Mouse (Mus musculus) MEL-GATA-1-ER (cell line): ENCODE results near the gene Mtor.
A peak's percentile ranks its signal among the peaks of the same experiment; 100 is the strongest.

Experiments
- DNase-seq: peaks from one replicate; pipeline ENCODE4 v3.0.0-alpha.2; 2012; ENCODE audit warnings: low read depth; ENCODE audit errors: extremely low read depth

Gene Mtor

GRCm38 (mm10) chr4:148484511-148484910, 36.1 kb downstream of the Mtor start:
- no peak for DNase-seq

GRCm38 (mm10) chr4:148487841-148488240, 39.4 kb downstream of the Mtor start:
- DNase-seq = no peak

- DNase-seq = no peak
These were observed 42.1 kb downstream of the Mtor start for GRCm38 (mm10) chr4:148490502-148490901.

GRCm38 (mm10) chr4:148491448-148491847, 43.0 kb downstream of the Mtor start:
- DNase-seq = no peak

- no peak for DNase-seq
These were observed 46.7 kb downstream of the Mtor start for GRCm38 (mm10) chr4:148495160-148495559.

- no peak for DNase-seq
These were observed 47.7 kb downstream of the Mtor start for GRCm38 (mm10) chr4:148495874-148496689.

GRCm38 (mm10) chr4:148500410-148500867, 52.0 kb downstream of the Mtor start, which contains the start of gene Angptl7:
Gene Angptl7, minus strand, starts transcription at chr4:148500460.
- DNase-seq = no peak

- no peak for DNase-seq
These were observed 56.1 kb downstream of the Mtor start for GRCm38 (mm10) chr4:148504497-148504959.

- DNase-seq = no peak
These were observed 59.2 kb downstream of the Mtor start for GRCm38 (mm10) chr4:148507585-148507984.

GRCm38 (mm10) chr4:148508084-148508849, 59.9 kb downstream of the Mtor start:
- DNase-seq = no peak

- no peak for DNase-seq
These were observed 61.2 kb downstream of the Mtor start for GRCm38 (mm10) chr4:148509450-148510084.

GRCm38 (mm10) chr4:148510691-148511090, 62.3 kb downstream of the Mtor start:
- no peak for DNase-seq

GRCm38 (mm10) chr4:148511334-148511733, 62.9 kb downstream of the Mtor start:
- no peak for DNase-seq

GRCm38 (mm10) chr4:148513021-148513559, 64.7 kb downstream of the Mtor start:
- no peak for DNase-seq

- DNase-seq = peak; percentile 3
These were observed 66.9 kb downstream of the Mtor start for GRCm38 (mm10) chr4:148515313-148515712.

GRCm38 (mm10) chr4:148517809-148518208, 69.4 kb downstream of the Mtor start:
- DNase-seq = no peak

GRCm38 (mm10) chr4:148518235-148518795, 69.9 kb downstream of the Mtor start:
- no peak for DNase-seq

- DNase-seq = no peak
These were observed 75.1 kb downstream of the Mtor start for GRCm38 (mm10) chr4:148523538-148523937.

GRCm38 (mm10) chr4:148527158-148527910, 78.9 kb downstream of the Mtor start:
- DNase-seq = no peak

- no peak for DNase-seq
These were observed 81.9 kb downstream of the Mtor start for GRCm38 (mm10) chr4:148530351-148530750.
